ENCODE assay signal across 8 mouse cellular contexts in the genomic region with DNA sequence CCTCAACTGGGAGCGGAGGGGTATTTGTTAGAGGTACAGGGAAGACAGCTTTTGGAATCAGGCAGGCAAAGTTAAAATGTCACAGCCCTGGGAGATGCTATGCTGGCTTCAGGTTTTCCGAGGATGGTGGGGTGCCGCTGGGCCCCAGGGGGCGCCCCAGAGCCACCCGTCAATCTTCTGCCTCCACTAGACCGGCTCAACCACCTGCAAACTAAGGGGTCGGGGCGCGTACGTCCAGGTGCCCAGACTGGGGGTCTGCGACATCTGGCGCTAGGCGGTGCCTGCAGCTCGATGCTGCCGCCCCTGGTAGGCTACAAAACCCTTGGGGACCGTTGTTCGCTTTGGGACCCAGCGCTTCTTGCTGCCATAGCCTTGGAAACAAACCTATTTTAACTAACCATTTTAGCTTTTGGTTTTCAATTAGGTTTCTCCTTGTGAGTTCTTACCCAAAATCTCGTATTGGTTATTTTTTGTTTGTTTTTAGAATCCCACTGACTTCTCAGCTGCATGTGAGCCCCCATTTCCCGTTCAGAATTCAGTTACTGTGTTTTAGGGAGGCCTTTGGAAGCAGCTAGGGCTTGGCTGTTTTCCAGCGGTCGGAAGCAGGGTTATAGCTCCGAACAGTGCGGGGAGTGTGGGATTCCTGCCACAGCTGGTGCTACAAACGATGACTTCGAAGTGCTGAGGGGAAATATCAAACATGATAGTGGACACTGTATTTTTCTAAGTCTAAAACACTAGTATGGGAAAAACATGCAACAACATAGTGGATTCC. TPM values are rescaled to one million over a fixed set of nuclear protein-coding genes. Genes with fewer than 3 reads are reported as not detected.
DNase-seq lines count a peak whose midpoint lies in the region; ATAC-seq and TF ChIP-seq lines count a peak whose summit lies in the region.
"Had no signal": no experiment of that assay in that cellular context is flagged by ENCODE, and none has a peak within 500 bp of the region (broad histone marks: within the 10 kb centered on the region; RNA-seq: fewer than 3 reads in every experiment).

No protein-coding gene starts in this region.

- no peaks in the 10 kb centered on the region for H3K9me3 ChIP-seq in heart, embryonic 10.5 days
- no peaks in the 10 kb centered on the region for H3K9me3 ChIP-seq in limb, embryonic 11.5 days (ENCODE audit: control insufficient read depth, low read length)
- no peaks in the 10 kb centered on the region for H3K9me3 ChIP-seq in midbrain, embryonic 13.5 days

- WGBS in heart, embryonic 10.5 days, result 10% methylated on average over 26 of the region's 26 CpGs
- 11% methylated on average over 26 of the region's 26 CpGs for WGBS in limb, embryonic 11.5 days
- WGBS in midbrain, embryonic 13.5 days, result 7% methylated on average over 26 of the region's 26 CpGs

- peak; percentile 48 for TF ChIP-seq CTCF in embryonic fibroblast, embryonic 13.5 days (IDR thresholded peaks at IDR 0.05; ENCODE audit: borderline replicate concordance, insufficient read depth, low read length)
- TF ChIP-seq CTCF in testis, adult 2 months (IDR thresholded peaks at IDR 0.05; ENCODE audit: control insufficient read depth, insufficient read depth, insufficient replicate concordance, low read depth, low read length), result 0 out of 2 replicates have a peak, but pooled peaks have one; percentile 13

- 0 out of 2 replicates have a peak, but pooled peaks have one; percentile 22 for ATAC-seq in cerebellum, adult (ENCODE audit: insufficient number of reproducible peaks, low FRiP score, low TSS enrichment)
- ATAC-seq in limb, embryonic 11.5 days (ENCODE audit: insufficient number of reproducible peaks, low FRiP score, low TSS enrichment, low read depth), result no peak
- ATAC-seq in midbrain, embryonic 13.5 days, result no peak

- H3K4me3 ChIP-seq in embryonic fibroblast, embryonic 13.5 days (ENCODE audit: insufficient read depth, low read length), result peak overlapping the region; percentile 85
- peak overlapping the region; percentile 70 for H3K4me3 ChIP-seq in heart, embryonic 10.5 days
- H3K4me3 ChIP-seq in limb, embryonic 11.5 days (ENCODE audit: low read depth, low read length), result peak overlapping the region; percentile 85
- peak overlapping the region; percentile 83 for H3K4me3 ChIP-seq in midbrain, embryonic 13.5 days (replicated peaks)
- H3K4me3 ChIP-seq in testis, adult 2 months (ENCODE audit: control insufficient read depth, low read depth, low read length), result peak overlapping the region; percentile 83
- H3K4me3 ChIP-seq: erythroblast, embryonic 14.5 days had no signal

- no peak for TF ChIP-seq POLR2A in embryonic fibroblast, embryonic 13.5 days (IDR thresholded peaks at IDR 0.05; ENCODE audit: low read depth, low read length)
- TF ChIP-seq POLR2A in testis, adult 2 months (IDR thresholded peaks at IDR 0.05; ENCODE audit: control insufficient read depth, low read depth, low read length), result no peak

- H3K4me1 ChIP-seq in embryonic fibroblast, embryonic 13.5 days (ENCODE audit: control insufficient read depth, insufficient read depth, low read length), result no peaks in the 10 kb centered on the region
- H3K4me1 ChIP-seq in heart, embryonic 10.5 days, result peaks cover 34% of the 10 kb centered on the region
- peaks cover 13% of the 10 kb centered on the region; the same call in 1 of the 2 replicates for H3K4me1 ChIP-seq in limb, embryonic 11.5 days (ENCODE audit: control insufficient read depth, insufficient read depth, low read length)
- H3K4me1 ChIP-seq in midbrain, embryonic 13.5 days (replicated peaks), result peaks cover 22% of the 10 kb centered on the region
- peaks cover 20% of the 10 kb centered on the region for H3K4me1 ChIP-seq in testis, adult 2 months (ENCODE audit: control insufficient read depth, insufficient read depth, low read length)

- peak overlapping the region; percentile 95 for H3K4me2 ChIP-seq in limb, embryonic 11.5 days (ENCODE audit: low read depth, severe bottlenecking)
- H3K4me2 ChIP-seq in midbrain, embryonic 13.5 days (replicated peaks), result peak overlapping the region; percentile 86

- H3K36me3 ChIP-seq in heart, embryonic 10.5 days, result 0 out of 2 replicates have a peak, but pooled peaks cover 3% of the 10 kb centered on the region
- H3K36me3 ChIP-seq in limb, embryonic 11.5 days (ENCODE audit: control insufficient read depth, insufficient read depth, low read length), result no peaks in the 10 kb centered on the region
- no peaks in the 10 kb centered on the region for H3K36me3 ChIP-seq in midbrain, embryonic 13.5 days
- H3K36me3 ChIP-seq in testis, adult 2 months (ENCODE audit: control insufficient read depth, insufficient read depth, low read length), result no peaks in the 10 kb centered on the region

- no peak overlapping the region for H3K27ac ChIP-seq in embryonic fibroblast, embryonic 13.5 days (ENCODE audit: insufficient read depth, low read length)
- H3K27ac ChIP-seq in heart, embryonic 10.5 days, result peak overlapping the region; percentile 59; the same call in 1 of the 2 replicates
- H3K27ac ChIP-seq in limb, embryonic 11.5 days (replicated peaks; ENCODE audit: low read depth, low read length), result no peak overlapping the region
- H3K27ac ChIP-seq in midbrain, embryonic 13.5 days, result peak overlapping the region; percentile 96
- H3K27ac ChIP-seq in testis, adult 2 months (ENCODE audit: control insufficient read depth, insufficient read depth, low read depth, low read length), result no peak overlapping the region

- DNase-seq in heart, embryonic 10.5 days (ENCODE audit: low spot score), result peak; percentile 77
- peak; percentile 73 for DNase-seq in kidney, adult 9 months
- DNase-seq in limb, embryonic 11.5 days (ENCODE audit: low spot score), result peak; percentile 86

- H3K9ac ChIP-seq in limb, embryonic 11.5 days (ENCODE audit: low read length), result peak overlapping the region; percentile 94
- peak overlapping the region; percentile 83 for H3K9ac ChIP-seq in midbrain, embryonic 13.5 days (replicated peaks)

- no peaks in the 10 kb centered on the region for H3K27me3 ChIP-seq in heart, embryonic 10.5 days (ENCODE audit: insufficient read depth, poor library complexity, severe bottlenecking)
- H3K27me3 ChIP-seq in limb, embryonic 11.5 days (ENCODE audit: control insufficient read depth, insufficient read depth, low read length), result no peaks in the 10 kb centered on the region
- 0 out of 2 replicates have a peak, but pooled peaks cover under 1% of the 10 kb centered on the region for H3K27me3 ChIP-seq in midbrain, embryonic 13.5 days
- no peaks in the 10 kb centered on the region; the same call in 1 of the 2 replicates for H3K27me3 ChIP-seq in testis, adult 2 months (ENCODE audit: control insufficient read depth, insufficient read depth, low read length)

RNA-seq across cellular contexts. Expression of a gene that starts 3.2 kb away (rescaled TPM):
- 45.5 and 73.9 TPM in 2 replicates for polyA plus RNA-seq in embryonic fibroblast, embryonic 13.5 days (2011; ENCODE audit: insufficient read length, low read depth, missing spikeins)
- 22.2 and 22.8 TPM in 2 replicates for polyA plus RNA-seq in heart, embryonic 10.5 days (2016; fragmentation: Nextera tagmentation; extraction: Ambion mirVana)
- polyA plus RNA-seq in limb, embryonic 11.5 days (2014; fragmentation: Nextera tagmentation; extraction: Ambion mirVana), result 33.8 and 37.8 TPM in 2 replicates
- 41.0 and 45.4 TPM in 2 replicates for polyA plus RNA-seq in midbrain, embryonic 13.5 days (2015; fragmentation: Nextera tagmentation; extraction: Ambion mirVana)
- polyA plus RNA-seq in testis, adult 2 months (2012; rRNA removed), result 6.9 and 12.1 TPM in 2 replicates
- polyA plus RNA-seq: erythroblast, embryonic 14.5 days had no signal

Comparison
In these comparisons a context has a peak if more than half of its experiments do, and no peak if none do; other contexts are left out.
1. H3K27ac ChIP-seq: peak in heart, embryonic 10.5 days (single experiment) and midbrain, embryonic 13.5 days (single experiment); none in embryonic fibroblast, embryonic 13.5 days (single experiment), limb, embryonic 11.5 days (single experiment) and testis, adult 2 months (single experiment).
2. Peak in every context shown above with its lines, with median percentiles within 50 percentile points of each other: H3K4me3 ChIP-seq and DNase-seq.